ENCODE assay signal across 20 mouse cellular contexts in the genomic region with DNA sequence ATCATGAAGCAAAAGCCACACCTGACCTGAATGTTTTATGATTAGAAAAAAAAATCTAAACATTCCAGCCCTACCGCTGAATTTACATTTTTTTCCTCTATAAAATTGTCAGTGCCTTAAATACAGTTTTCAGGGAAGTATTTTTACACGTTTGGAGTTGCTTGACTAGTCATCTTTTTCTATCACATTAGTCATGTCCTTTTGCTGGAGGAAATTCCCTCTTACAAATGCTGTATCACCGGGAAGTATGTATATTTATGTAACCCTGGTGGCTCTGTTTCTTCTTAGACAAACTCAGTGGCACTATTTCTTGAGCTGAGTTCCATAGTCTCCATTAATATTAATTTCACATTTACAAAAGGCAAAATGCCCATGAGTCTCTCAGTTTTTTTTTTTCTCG.
DNase-seq lines count a peak whose midpoint lies in the region; TF ChIP-seq lines count a peak whose summit lies in the region.
"Had no signal": no experiment of that assay in that cellular context is flagged by ENCODE, and none has a peak within 500 bp of the region (broad histone marks: within the 10 kb centered on the region; RNA-seq: fewer than 3 reads in every experiment).

No protein-coding gene starts in this region.

- no peaks in the 10 kb centered on the region for H3K9me3 ChIP-seq in CH12.LX (replicated peaks; ENCODE audit: low read length)
- H3K9me3 ChIP-seq: embryonic facial prominence, embryonic 10.5 days; embryonic facial prominence, embryonic 12.5 days; forebrain, embryonic 13.5 days; forebrain, embryonic 15.5 days had no signal

- TF ChIP-seq CTCF in CH12.LX (conservative IDR thresholded peaks at IDR 0.05 in 1 of 2, IDR thresholded peaks at IDR 0.05 in 1 of 2; ENCODE audit: low read depth in 2 of 2, low read length in 2 of 2) = no peak

- no peak overlapping the region for H3K9ac ChIP-seq in CH12.LX (ENCODE audit: insufficient read depth, low read depth)
- H3K9ac ChIP-seq: embryonic facial prominence, embryonic 12.5 days; forebrain, embryonic 13.5 days; forebrain, embryonic 15.5 days; forebrain, postnatal 0 days had no signal

- dilution Hi-C loops in CH12.LX (cut with MboI; ENCODE audit: extremely low pct_ligation_motif_present, extremely low pct_unique_long_range_greater_than_20kb, low sequenced_read_pairs) = no loop called here

- peaks cover 0 to 9% of the 10 kb centered on the region in 2 experiments; a peak in 1 of 4 replicates for H3K4me1 ChIP-seq in CH12.LX (ENCODE audit: control insufficient read depth in 1 of 2, insufficient read depth in 2 of 2)
- H3K4me1 ChIP-seq: embryonic facial prominence, embryonic 10.5 days; embryonic facial prominence, embryonic 12.5 days had no signal

- TF ChIP-seq RAD21 in CH12.LX (IDR thresholded peaks at IDR 0.05; ENCODE audit: low read depth, low read length) = no peak

- H3K79me2 ChIP-seq in CH12.LX (replicated peaks; ENCODE audit: control insufficient read depth, extremely low read depth, insufficient read depth, poor library complexity, severe bottlenecking) = no peaks in the 10 kb centered on the region

- H3K27ac ChIP-seq in CH12.LX (ENCODE audit: insufficient read depth, low read depth) = no peak overlapping the region
- H3K27ac ChIP-seq: embryonic facial prominence, embryonic 10.5 days; embryonic facial prominence, embryonic 12.5 days; forebrain, embryonic 13.5 days; forebrain, embryonic 15.5 days had no signal

- no peak overlapping the region for H3K4me2 ChIP-seq in CH12.LX (ENCODE audit: insufficient read depth, low read depth, poor library complexity, severe bottlenecking)
- H3K4me2 ChIP-seq: embryonic facial prominence, embryonic 12.5 days; forebrain, embryonic 13.5 days; forebrain, embryonic 15.5 days had no signal

- in situ Hi-C loops in CH12.LX (cut with MboI; ENCODE audit: low pct_ligation_motif_present, low pct_unique_long_range_greater_than_20kb, low sequenced_read_pairs) = no loop called here

- DNase-seq in 3T3-L1 (ENCODE audit: low read depth, low spot score) (peak; percentile 35), CH12.LX (ENCODE audit: extremely low read depth) (no peak), liver (no peak)
- peak; percentile 42 for DNase-seq in brain, adult 2 months (ENCODE audit: low read depth, low spot score)
- DNase-seq in embryo, embryonic 10.5 days (ENCODE audit: low spot score) = no peak
- DNase-seq: adrenal gland, adult 2 months; adrenal gland, postnatal 10 days; adrenal gland, postnatal 25 days; B cell, adult 2 months; cerebellum, adult 11 months; cerebellum, adult 18-20 months; cerebellum, adult 8-10 months; cerebellum, adult 9-11 months; cerebellum, postnatal 14 days; cerebellum, postnatal 36 days; forebrain, postnatal 0 days had no signal

- no peaks in the 10 kb centered on the region for H3K36me3 ChIP-seq in CH12.LX (replicated peaks in 1 of 2; ENCODE audit: control insufficient read depth in 1 of 2, insufficient read depth in 1 of 2, low read length in 1 of 2)
- H3K36me3 ChIP-seq: embryonic facial prominence, embryonic 10.5 days; embryonic facial prominence, embryonic 12.5 days; forebrain, embryonic 15.5 days had no signal

- no peak for TF ChIP-seq POLR2A in CH12.LX (IDR thresholded peaks at IDR 0.05; ENCODE audit: low read depth, low read length)

- no peaks in the 10 kb centered on the region for H3K27me3 ChIP-seq in CH12.LX (replicated peaks)
- H3K27me3 ChIP-seq: embryonic facial prominence, embryonic 12.5 days; forebrain, embryonic 13.5 days; forebrain, embryonic 15.5 days had no signal

- no peak overlapping the region for H3K4me3 ChIP-seq in CH12.LX (replicated peaks in 1 of 3; ENCODE audit: low read depth in 2 of 3, low read length in 2 of 3, poor library complexity in 1 of 3)
- H3K4me3 ChIP-seq: embryonic facial prominence, embryonic 10.5 days; embryonic facial prominence, embryonic 12.5 days; forebrain, embryonic 13.5 days; forebrain, embryonic 15.5 days had no signal

- 0 out of 2 replicates have a peak, but pooled peaks have one; percentile 9 for TF ChIP-seq EP300 in CH12.LX (IDR thresholded peaks at IDR 0.05; ENCODE audit: low read length)

TF ChIP-seq in CH12.LX, 34 proteins besides CTCF, POLR2A, EP300 and RAD21:
- TF ChIP-seq CHD2 (IDR thresholded peaks at IDR 0.05; ENCODE audit: low read length) = 0 out of 2 replicates have a peak, but pooled peaks have one; percentile 5
- TF ChIP-seq JUN (IDR thresholded peaks at IDR 0.05; ENCODE audit: insufficient read depth, low read depth, low read length) = no peak
- TF ChIP-seq PAX5 (IDR thresholded peaks at IDR 0.05; ENCODE audit: low read length) = no peak

Comparison
In these comparisons a context has a peak if more than half of its experiments do, and no peak if none do; other contexts are left out.
1. DNase-seq: peak in 3T3-L1 (single experiment) and brain, adult 2 months (single experiment); none in CH12.LX (single experiment), embryo, embryonic 10.5 days (single experiment) and liver (single experiment).